Mouse (Mus musculus) neural tube, embryonic 11.5 days (tissue): ENCODE results near the gene Pdpn. TPM values are rescaled to one million over a fixed set of nuclear protein-coding genes. Genes with fewer than 3 reads are reported as not detected.

Experiments used
- ATAC-seq: fragments of 200-750 bp; cut with Nextera tagmentation; 2 replicates; pipeline ENCODE4 v1.8.0; 2017; ENCODE audit warnings: moderate number of reproducible peaks, mild to moderate bottlenecking, moderate TSS enrichment, moderate library complexity; ENCODE audit not compliant: insufficient read depth, low FRiP score, low TSS enrichment
- DNase-seq: peaks from one replicate; pipeline ENCODE4 v3.0.0-alpha.2; 2015; ENCODE audit warnings: low spot score
- H3K27ac ChIP-seq: fragments of 300-500 bp; sonication (generic); 2 replicates; pipeline ENCODE4 v1.5.1; 2014; ENCODE audit warnings: low read depth, mild to moderate bottlenecking, low read length
- H3K27me3 ChIP-seq: fragments of 300-500 bp; sonication (generic); 2 replicates; pipeline ENCODE4 v1.6.1; 2014; ENCODE audit warnings: mild to moderate bottlenecking, low read length, mixed read lengths; ENCODE audit not compliant: control insufficient read depth, insufficient read depth
- H3K36me3 ChIP-seq: fragments of 300-500 bp; sonication (generic); 2 replicates; pipeline ENCODE4 v1.6.1; 2014; ENCODE audit warnings: mild to moderate bottlenecking, low read length, moderate library complexity, mixed read lengths; ENCODE audit not compliant: control insufficient read depth, insufficient read depth
- H3K4me1 ChIP-seq: fragments of 300-500 bp; sonication (generic); 2 replicates; pipeline ENCODE4 v1.6.1; 2014; ENCODE audit warnings: low read length, mixed read lengths; ENCODE audit not compliant: control insufficient read depth, insufficient read depth
- H3K4me2 ChIP-seq: fragments of 300-500 bp; sonication (generic); 2 replicates; pipeline ENCODE4 v1.6.1; 2014; ENCODE audit warnings: low read depth, mild to moderate bottlenecking, moderate library complexity
- H3K4me3 ChIP-seq: fragments of 300-500 bp; sonication (generic); 2 replicates; pipeline ENCODE4 v1.5.1; 2014; ENCODE audit warnings: low read depth, low read length
- H3K9ac ChIP-seq: fragments of 300-500 bp; sonication (generic); 2 replicates; pipeline ENCODE4 v1.6.1; 2014; ENCODE audit warnings: mild to moderate bottlenecking, low read length
- H3K9me3 ChIP-seq: fragments of 300-500 bp; sonication (generic); 2 replicates; pipeline ENCODE4 v1.6.1; 2016; ENCODE audit warnings: low read length; ENCODE audit not compliant: control insufficient read depth
- WGBS: fragments of 180-500 bp; shearing (Covaris S2); extraction: QIAGEN DNeasy Blood & Tissue Kit; methylation state at CpG from one replicate; pipeline ENCODE4 v1.1.7; 2014; 5-methylcytosine and 5-hydroxymethylcytosine counted together
- polyA plus RNA-seq: library from polyadenylated mRNA; unstranded; fragments of >200 nt; fragmentation: Nextera tagmentation; extraction: Ambion mirVana; gene quantifications from 2 replicates; pipeline ENCODE4 v1.2.1, GENCODE M21; 2014

The Pdpn gene
- polyA plus RNA-seq, 1 experiment from 2014 or later: 147 TPM

DNA sequence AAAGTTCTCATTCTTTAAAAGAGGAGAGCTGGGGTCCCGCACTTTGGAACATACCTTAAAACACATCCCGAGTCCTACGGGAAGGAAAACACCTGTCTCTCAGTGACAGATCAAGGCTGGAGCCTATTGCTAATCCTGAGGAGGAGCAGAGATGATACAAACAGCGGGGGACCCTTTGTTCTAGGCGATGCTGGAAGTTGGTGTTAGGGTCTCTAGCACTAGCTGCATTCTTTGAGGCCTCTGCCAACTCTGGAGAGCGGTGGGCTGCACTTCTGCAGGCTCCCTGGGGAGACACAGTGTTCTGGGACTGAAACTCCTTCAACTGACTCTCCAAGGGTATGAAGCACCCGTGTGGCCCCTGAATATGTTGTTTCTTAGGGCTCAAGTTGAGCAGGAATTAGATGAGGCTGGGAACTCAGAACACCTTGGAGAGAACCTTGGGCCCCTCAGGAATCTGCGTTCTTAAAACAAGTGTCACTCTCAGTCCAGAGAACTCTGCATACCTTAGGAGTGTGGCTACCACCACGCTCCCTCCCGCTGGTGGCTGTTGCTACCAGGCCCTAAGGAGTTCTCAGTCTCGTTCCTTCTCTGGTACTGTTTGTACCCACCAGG is 3.0 kb upstream of the Pdpn start:
- no peaks in the 10 kb centered on the region for H3K9me3 ChIP-seq
- WGBS: 44% methylated on average over 11 of the region's 11 CpGs
- no peak overlapping the region for H3K4me2 ChIP-seq
- ATAC-seq (no peak), DNase-seq (no peak)
- H3K36me3 ChIP-seq: no peaks in the 10 kb centered on the region
- H3K27ac ChIP-seq: no peak overlapping the region
- H3K27me3 ChIP-seq: no peaks in the 10 kb centered on the region
- H3K4me1 ChIP-seq: peaks cover 7% of the 10 kb centered on the region
- no peak overlapping the region for H3K4me3 ChIP-seq
- no peak overlapping the region for H3K9ac ChIP-seq

DNA sequence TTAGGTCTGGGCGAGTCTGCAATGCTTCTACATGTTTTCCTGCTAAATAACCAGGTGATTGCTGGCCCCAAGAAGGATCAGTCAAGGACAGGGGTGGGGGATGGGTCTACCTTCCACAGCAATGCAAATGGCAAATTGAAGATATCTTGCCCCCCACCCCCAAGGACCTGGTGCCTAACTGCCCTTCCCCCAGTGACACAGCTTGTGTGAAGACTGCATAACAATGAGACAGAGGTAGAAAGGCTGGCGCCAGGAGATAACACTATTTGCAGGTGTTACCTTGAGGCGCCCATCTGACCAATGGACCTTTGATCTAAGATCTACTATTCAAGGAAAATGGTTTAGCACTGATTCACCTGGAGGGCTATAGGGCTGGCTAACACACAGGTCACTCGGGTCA is 2.5 kb upstream of the Pdpn start:
- ATAC-seq (no peak), DNase-seq (no peak)
- H3K4me2 ChIP-seq: no peak overlapping the region
- 53% methylated on average over 4 of the region's 4 CpGs for WGBS
- H3K4me3 ChIP-seq: no peak overlapping the region
- no peaks in the 10 kb centered on the region for H3K9me3 ChIP-seq
- no peaks in the 10 kb centered on the region for H3K36me3 ChIP-seq
- H3K4me1 ChIP-seq: peaks cover 11% of the 10 kb centered on the region
- no peaks in the 10 kb centered on the region for H3K27me3 ChIP-seq
- H3K27ac ChIP-seq: no peak overlapping the region
- H3K9ac ChIP-seq: no peak overlapping the region

DNA sequence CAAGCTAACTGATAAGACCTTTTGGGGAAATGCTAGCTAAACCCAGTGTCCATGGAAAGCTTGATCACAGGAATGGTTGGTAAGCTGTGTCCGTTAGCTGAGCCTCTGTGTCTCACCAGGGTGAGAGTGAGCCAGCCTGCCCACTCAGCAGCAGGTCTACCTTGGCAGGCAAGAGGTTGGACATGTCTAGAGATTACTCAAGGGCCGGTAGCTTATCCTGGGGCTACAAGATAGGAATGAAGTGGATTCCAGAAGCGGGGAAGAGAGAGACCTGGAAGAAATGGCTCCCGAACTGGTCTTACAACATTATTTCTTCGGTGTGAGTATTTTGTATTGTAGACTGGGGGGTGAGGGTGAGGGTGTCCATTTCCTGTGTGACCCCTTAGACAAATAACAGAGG is 1.7 kb upstream of the Pdpn start:
- no peaks in the 10 kb centered on the region for H3K27me3 ChIP-seq
- peak overlapping the region; percentile 68 for H3K4me2 ChIP-seq
- 0 out of 2 replicates have a peak overlapping the region, but pooled peaks have one; percentile 59 for H3K4me3 ChIP-seq
- peaks cover 15% of the 10 kb centered on the region for H3K4me1 ChIP-seq
- DNase-seq (no peak), ATAC-seq (no peak)
- 47% methylated on average over 5 of the region's 5 CpGs for WGBS
- no peaks in the 10 kb centered on the region for H3K36me3 ChIP-seq
- no peak overlapping the region for H3K9ac ChIP-seq
- H3K9me3 ChIP-seq: no peaks in the 10 kb centered on the region
- no peak overlapping the region for H3K27ac ChIP-seq

DNA sequence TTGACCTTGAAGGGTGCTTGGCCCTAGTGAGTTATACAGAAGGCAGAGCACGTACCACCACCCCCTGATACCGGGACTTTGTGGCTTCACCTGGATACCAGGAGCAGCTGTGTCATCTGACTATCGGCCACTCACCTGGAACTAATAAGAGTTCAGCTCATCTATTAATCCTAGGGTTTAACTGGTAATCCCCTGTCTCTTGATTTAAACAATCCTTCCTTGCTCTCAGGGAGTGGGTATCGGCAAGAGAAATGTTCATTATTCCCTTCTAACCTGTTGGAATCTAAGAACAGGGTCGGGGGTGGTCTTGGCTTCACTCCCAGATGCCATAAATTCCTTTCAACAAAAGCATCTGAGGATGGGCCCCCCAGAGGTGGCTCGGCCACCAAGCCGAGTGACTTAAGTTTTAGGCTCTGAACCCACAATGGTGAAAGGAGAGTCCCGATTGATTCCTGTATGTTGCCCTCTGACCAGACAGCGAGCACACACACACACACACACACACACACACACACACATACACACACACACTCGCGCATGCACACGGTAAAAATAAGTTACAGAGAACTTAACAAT is 837 bp upstream of the Pdpn start:
- Histone ChIP-seq H3K4me1 (peaks cover 18% of the 10 kb centered on the region), H3K36me3 (no peaks in the 10 kb centered on the region), H3K27ac (no peak overlapping the region), H3K4me3 (peak overlapping the region; percentile 59), H3K9ac (peak overlapping the region; percentile 64), H3K9me3 (no peaks in the 10 kb centered on the region), H3K27me3 (no peaks in the 10 kb centered on the region), H3K4me2 (peak overlapping the region; percentile 68)
- ATAC-seq: no peak
- peak; percentile 33 for DNase-seq
- WGBS: 5% methylated on average over 12 of the region's 12 CpGs

DNA sequence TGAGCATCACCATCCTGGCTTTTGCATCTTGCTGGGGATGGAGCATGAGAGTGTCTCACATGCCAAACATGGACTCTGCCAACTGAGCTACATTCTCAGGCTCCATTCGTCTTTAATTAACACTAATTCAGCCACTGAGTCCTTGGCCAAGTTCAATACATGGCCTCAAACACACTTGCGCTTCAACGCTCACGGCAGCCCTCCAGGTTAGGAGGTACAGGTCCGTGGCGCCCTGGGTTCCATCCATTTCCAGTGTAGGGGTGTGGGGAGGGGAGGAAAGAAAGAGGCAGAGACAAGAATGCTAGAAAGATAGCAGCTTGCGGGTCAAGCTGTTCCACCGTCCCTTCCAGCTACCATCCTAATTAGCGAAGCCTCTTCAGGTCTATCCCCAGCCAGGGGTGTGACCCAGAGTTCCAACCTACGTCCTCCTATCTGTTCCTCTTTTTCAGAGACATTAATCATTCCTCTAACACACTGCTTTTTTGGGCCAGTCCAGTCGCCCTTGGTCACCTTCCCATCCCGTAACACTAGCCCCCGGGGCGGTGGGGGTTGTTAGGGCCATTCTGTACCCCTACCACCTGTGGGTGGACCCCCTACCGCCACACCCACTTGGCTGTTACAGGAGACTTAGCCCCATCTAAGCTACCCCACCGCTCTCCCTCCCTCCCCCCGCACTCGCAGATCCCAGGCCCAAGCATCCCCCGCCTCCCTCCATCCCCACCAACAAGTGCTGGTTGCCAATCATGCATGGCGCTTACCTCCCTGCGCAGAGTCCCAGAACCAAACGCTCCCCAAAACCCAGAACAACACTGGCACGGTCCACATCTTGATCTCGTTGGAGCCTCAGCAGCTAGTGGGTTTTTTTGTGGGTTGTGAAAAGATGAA is 691 bp downstream of the Pdpn start:
- DNase-seq (peak; percentile 69), ATAC-seq (peak; percentile 27)
- Histone ChIP-seq H3K9me3 (no peaks in the 10 kb centered on the region), H3K4me3 (peak overlapping the region; percentile 59), H3K4me2 (peak overlapping the region; percentile 68), H3K9ac (peak overlapping the region; percentile 64), H3K27ac (peak overlapping the region; percentile 60; the same call in 1 of the 2 replicates), H3K27me3 (no peaks in the 10 kb centered on the region), H3K4me1 (peaks cover 18% of the 10 kb centered on the region), H3K36me3 (no peaks in the 10 kb centered on the region)
- WGBS: 3% methylated on average over 24 of the region's 24 CpGs

DNA sequence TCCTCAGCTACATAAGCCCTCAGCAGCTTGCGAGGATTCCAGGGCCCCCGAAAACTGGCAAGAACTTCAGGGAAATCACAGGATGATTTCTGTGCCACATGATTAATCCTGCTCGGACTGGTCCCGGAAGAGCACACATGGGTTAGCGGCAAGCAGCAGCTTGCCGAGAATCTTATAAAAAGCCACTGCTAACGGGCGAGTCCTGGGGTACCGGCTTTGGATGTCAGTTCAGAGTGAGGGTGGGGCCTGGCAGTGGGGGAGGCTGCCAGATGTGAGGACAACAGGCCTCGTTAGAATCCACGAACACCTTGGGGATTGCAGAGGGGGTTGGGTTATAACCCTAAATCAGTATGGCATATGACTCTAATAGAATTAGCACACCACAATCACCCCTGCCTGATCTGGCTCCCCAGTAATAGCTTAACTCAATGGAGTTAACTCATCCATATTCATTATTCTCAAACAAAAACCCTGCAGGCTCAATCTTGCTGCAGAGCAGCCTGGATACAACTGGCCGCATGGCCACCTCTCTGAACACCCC is 2.3 kb downstream of the Pdpn start:
- peak; percentile 58 for DNase-seq
- peak overlapping the region; percentile 59 for H3K4me3 ChIP-seq
- no peaks in the 10 kb centered on the region for H3K9me3 ChIP-seq
- H3K27me3 ChIP-seq: no peaks in the 10 kb centered on the region
- peak overlapping the region; percentile 76 for H3K27ac ChIP-seq
- peaks cover 7% of the 10 kb centered on the region for H3K36me3 ChIP-seq
- peak overlapping the region; percentile 68 for H3K4me2 ChIP-seq
- H3K9ac ChIP-seq: peak overlapping the region; percentile 59
- H3K4me1 ChIP-seq: peaks cover 18% of the 10 kb centered on the region
- peak; percentile 71 for ATAC-seq
- 5% methylated on average over 12 of the region's 12 CpGs for WGBS

DNA sequence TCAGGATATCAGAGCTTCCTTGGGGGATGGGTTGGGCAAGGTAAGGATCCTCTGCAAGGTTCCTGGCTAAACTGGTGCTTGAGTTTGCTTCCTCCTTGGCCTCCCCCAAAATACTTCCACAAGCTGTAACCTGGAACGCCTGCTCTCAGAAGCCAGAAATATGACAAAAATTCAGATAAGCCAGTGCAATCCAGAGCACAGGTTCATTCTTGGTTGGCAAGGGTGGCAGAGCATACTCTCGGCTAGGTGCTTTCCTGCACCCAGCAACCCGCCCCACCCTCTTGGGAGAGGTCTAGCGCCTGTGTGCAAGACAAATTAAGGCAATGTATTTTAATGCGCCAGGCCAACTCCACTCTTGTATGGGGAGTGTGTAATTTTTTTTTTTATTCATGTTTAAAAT is 3.2 kb downstream of the Pdpn start:
- Histone ChIP-seq H3K9ac (peak overlapping the region; percentile 9; the same call in 1 of the 2 replicates), H3K9me3 (no peaks in the 10 kb centered on the region), H3K4me1 (peaks cover 18% of the 10 kb centered on the region), H3K4me3 (peak overlapping the region; percentile 59; the same call in 1 of the 2 replicates), H3K36me3 (peaks cover 7% of the 10 kb centered on the region), H3K27ac (no peak overlapping the region), H3K27me3 (no peaks in the 10 kb centered on the region), H3K4me2 (peak overlapping the region; percentile 68)
- WGBS: 66% methylated on average over 5 of the region's 5 CpGs
- ATAC-seq: no peak
- DNase-seq: no peak

DNA sequence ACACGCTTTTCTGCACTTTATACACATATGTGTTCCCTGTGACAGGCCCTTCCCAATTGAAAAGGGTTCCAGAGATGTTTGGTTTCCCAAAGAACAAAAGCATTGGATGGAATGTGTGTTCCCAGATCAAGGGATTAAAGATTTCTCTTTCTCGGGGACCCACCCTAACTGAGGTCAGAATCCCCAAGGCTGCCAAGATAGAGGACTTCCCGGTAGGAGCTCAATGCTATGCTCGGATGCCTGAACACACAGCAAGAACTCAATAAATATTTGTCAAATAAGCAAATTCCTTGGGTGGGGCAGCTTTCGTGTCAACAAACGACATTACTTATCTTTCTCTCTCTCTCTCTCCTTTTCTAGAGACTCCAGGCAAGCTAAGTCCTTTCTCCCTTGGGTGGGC is 5.0 kb downstream of the Pdpn start:
- Histone ChIP-seq H3K4me3 (no peak overlapping the region), H3K36me3 (peaks cover 7% of the 10 kb centered on the region), H3K9me3 (no peaks in the 10 kb centered on the region), H3K9ac (no peak overlapping the region), H3K27me3 (no peaks in the 10 kb centered on the region), H3K4me2 (no peak overlapping the region), H3K4me1 (peaks cover 14% of the 10 kb centered on the region), H3K27ac (no peak overlapping the region)
- no peak for DNase-seq
- no peak for ATAC-seq
- whole genome bisulfite sequencing: 85% methylated on average over 6 of the region's 6 CpGs
